Mouse (Mus musculus) midbrain, embryonic 12.5 days (tissue): ENCODE data around the gene Pbld2. TPM values are rescaled to one million over a fixed set of nuclear protein-coding genes. Genes with fewer than 3 reads are reported as not detected.

ENCODE experiments used
- ATAC-seq: fragments of 200-750 bp; cut with Nextera tagmentation; 2 replicates; pipeline ENCODE4 v1.8.0; 2017; ENCODE audit warnings: low read depth, moderate TSS enrichment, moderate library complexity; ENCODE audit not compliant: low FRiP score
- H3K27ac ChIP-seq: fragments of 300-500 bp; sonication (generic); replicated peaks from 2 replicates; pipeline ENCODE4 v1.5.1; 2016; ENCODE audit warnings: mild to moderate bottlenecking
- H3K27me3 ChIP-seq: fragments of 300-500 bp; sonication (generic); 2 replicates; pipeline ENCODE4 v1.6.1; 2016; ENCODE audit warnings: mild to moderate bottlenecking
- H3K36me3 ChIP-seq: fragments of 300-500 bp; sonication (generic); 2 replicates; pipeline ENCODE4 v1.6.1; 2016
- H3K4me1 ChIP-seq: fragments of 300-500 bp; sonication (generic); 2 replicates; pipeline ENCODE4 v1.6.1; 2016
- H3K4me2 ChIP-seq: fragments of 300-500 bp; sonication (generic); replicated peaks from 2 replicates; pipeline ENCODE4 v1.6.1; 2016; ENCODE audit warnings: mild to moderate bottlenecking, moderate library complexity
- H3K4me3 ChIP-seq: fragments of 300-500 bp; sonication (generic); 2 replicates; pipeline ENCODE4 v1.5.1; 2016; ENCODE audit warnings: mild to moderate bottlenecking
- H3K9ac ChIP-seq: fragments of 300-500 bp; sonication (generic); replicated peaks from 2 replicates; pipeline ENCODE4 v1.6.1; 2016; ENCODE audit warnings: mild to moderate bottlenecking, moderate library complexity
- H3K9me3 ChIP-seq: fragments of 300-500 bp; sonication (generic); 2 replicates; pipeline ENCODE4 v1.6.1; 2016; ENCODE audit warnings: mild to moderate bottlenecking
- WGBS: fragments of 180-500 bp; shearing (Covaris S2); methylation state at CpG from one replicate; pipeline ENCODE4 v1.1.7; 2016; 5-methylcytosine and 5-hydroxymethylcytosine counted together
- polyA plus RNA-seq: library from polyadenylated mRNA; unstranded; fragments of >200 nt; fragmentation: Nextera tagmentation; extraction: Ambion mirVana; gene quantifications from 2 replicates; pipeline ENCODE4 v1.2.1, GENCODE M21; 2016

Gene Pbld2
- polyA plus RNA-seq, result 1.0 and 1.2 TPM in 2 replicates

- Histone ChIP-seq H3K4me1 (peaks cover 61% of the 10 kb centered on the region), H3K9ac (peak within 1 kb of the TSS; percentile 98), H3K4me3 (peak within 1 kb of the TSS; percentile 81), H3K27ac (peak within 1 kb of the TSS; percentile 100), H3K27me3 (no peaks in the 10 kb centered on the region), H3K9me3 (no peaks in the 10 kb centered on the region), H3K36me3 (no peaks in the 10 kb centered on the region), H3K4me2 (peak within 1 kb of the TSS; percentile 73)
- under 1% methylated on average over 60 of the region's 69 CpGs for WGBS
- ATAC-seq, result peak; percentile 93
These were observed at the start of gene Pbld2, which contains the start of gene Hnrnph3 for GRCm38 (mm10) chr10:63023749-63024579. Pbld2 (plus strand) TSS chr10:63024315. Hnrnph3 (minus strand) TSS chr10:63024217.

GRCm38 (mm10) chr10:62979667-62980038 is 44.5 kb upstream of the Pbld2 start:
- Histone ChIP-seq H3K36me3 (peaks cover 27% of the 10 kb centered on the region), H3K4me3 (peak overlapping the region; percentile 97), H3K9me3 (no peaks in the 10 kb centered on the region), H3K4me1 (peaks cover 8% of the 10 kb centered on the region), H3K4me2 (peak overlapping the region; percentile 63), H3K9ac (peak overlapping the region; percentile 95), H3K27me3 (peaks cover 9% of the 10 kb centered on the region; the same call in 1 of the 2 replicates), H3K27ac (peak overlapping the region; percentile 86)
- peak; percentile 3; the same call in 1 of the 2 replicates for ATAC-seq
- WGBS, result 8% methylated on average over 10 of the region's 10 CpGs

DNA sequence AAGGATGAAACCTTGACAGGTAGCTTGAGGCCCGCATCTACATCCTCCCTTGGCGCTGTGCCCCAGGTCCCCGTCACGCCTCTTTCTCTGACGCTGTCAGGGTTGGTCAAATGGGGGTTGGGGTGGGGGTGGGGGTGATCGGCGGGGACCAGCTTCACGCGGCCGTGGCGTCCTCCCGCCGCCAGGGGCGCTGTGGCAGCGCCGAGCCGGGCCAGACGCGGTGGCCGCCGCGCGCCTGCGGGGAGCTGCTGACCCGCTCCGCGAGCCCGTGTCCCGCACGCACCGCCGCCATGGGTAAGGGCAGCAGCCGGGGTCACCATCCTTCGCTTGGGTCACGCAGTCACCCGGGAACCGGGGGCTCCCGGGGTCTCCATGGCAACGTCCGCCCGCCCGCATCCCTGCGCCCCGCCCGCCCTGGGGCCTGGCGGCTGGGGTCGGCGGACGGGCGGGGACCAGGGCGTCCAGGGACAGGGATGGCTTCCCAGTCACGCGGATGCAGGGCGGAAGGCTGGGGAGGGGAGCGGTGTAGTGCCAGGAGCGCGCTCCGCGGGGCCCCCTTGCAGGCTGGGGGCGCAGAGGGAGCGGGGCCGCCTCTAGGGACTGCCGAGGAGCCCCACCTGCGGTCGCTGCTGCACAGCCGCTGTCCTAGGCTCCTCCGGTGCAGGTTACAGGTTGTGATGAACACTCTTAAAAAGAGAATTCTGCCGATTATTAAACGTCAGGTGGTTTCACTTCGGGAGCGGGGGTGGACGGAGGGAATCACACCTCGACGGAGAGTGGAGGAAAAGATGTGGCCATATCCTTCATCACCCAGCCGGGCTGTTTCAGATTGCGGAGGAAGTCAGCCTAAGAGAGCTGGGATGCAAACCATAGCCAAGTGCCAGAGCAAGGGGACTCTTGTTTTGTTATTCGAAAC is 43.8 kb upstream of the Pbld2 start, which contains the start of gene Rufy2:
Gene Rufy2 (plus strand): TSS at position 185 of the 916 bp plus-strand sequence.
- peak within 1 kb of the TSS; percentile 86 for H3K27ac ChIP-seq
- peak within 1 kb of the TSS; percentile 97 for H3K4me3 ChIP-seq
- peak within 1 kb of the TSS; percentile 63 for H3K4me2 ChIP-seq
- H3K27me3 ChIP-seq, result peaks cover 9% of the 10 kb centered on the region; the same call in 1 of the 2 replicates
- 2% methylated on average over 65 of the region's 77 CpGs for WGBS
- peak; percentile 95 for ATAC-seq
- H3K36me3 ChIP-seq, result peaks cover 32% of the 10 kb centered on the region
- no peaks in the 10 kb centered on the region for H3K9me3 ChIP-seq
- peak within 1 kb of the TSS; percentile 95 for H3K9ac ChIP-seq
- H3K4me1 ChIP-seq, result peaks cover 8% of the 10 kb centered on the region

GRCm38 (mm10) chr10:62984072-62984471 is 40.0 kb upstream of the Pbld2 start:
- Histone ChIP-seq H3K9ac (no peak overlapping the region), H3K27ac (no peak overlapping the region), H3K4me1 (peaks cover 8% of the 10 kb centered on the region), H3K36me3 (peaks cover 49% of the 10 kb centered on the region), H3K27me3 (peaks cover 2% of the 10 kb centered on the region; the same call in 1 of the 2 replicates), H3K4me2 (no peak overlapping the region), H3K9me3 (no peaks in the 10 kb centered on the region), H3K4me3 (no peak overlapping the region)
- ATAC-seq, result no peak
- WGBS, result 94% methylated on average over 11 of the region's 11 CpGs

DNA sequence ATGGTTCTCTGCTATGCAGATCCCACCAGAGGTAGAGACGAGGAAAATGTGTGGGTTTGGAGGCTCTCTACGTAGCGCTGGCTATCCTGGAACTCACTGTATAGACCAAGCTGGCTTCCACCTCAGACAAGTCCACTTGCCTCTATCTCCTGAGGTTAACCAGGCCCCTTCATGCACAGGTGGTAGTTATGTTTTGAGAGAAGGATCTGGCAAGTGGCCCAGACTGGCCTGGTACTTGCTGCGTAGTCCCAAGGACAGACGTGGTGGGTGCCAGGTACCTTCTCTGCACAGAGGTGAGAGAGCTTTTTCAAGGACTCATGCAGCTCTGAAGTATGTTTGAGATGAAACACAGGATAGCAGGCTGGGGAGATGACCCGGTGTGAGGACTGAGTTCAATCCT is 39.6 kb upstream of the Pbld2 start:
- Histone ChIP-seq H3K4me2 (no peak overlapping the region), H3K4me3 (no peak overlapping the region), H3K36me3 (peaks cover 53% of the 10 kb centered on the region), H3K27me3 (no peaks in the 10 kb centered on the region), H3K4me1 (peaks cover 7% of the 10 kb centered on the region), H3K27ac (no peak overlapping the region), H3K9me3 (no peaks in the 10 kb centered on the region), H3K9ac (no peak overlapping the region)
- WGBS, result 93% methylated on average over 6 of the region's 6 CpGs
- no peak for ATAC-seq

GRCm38 (mm10) chr10:62987341-62987740 is 36.8 kb upstream of the Pbld2 start:
- ATAC-seq, result no peak
- H3K4me3 ChIP-seq, result no peak overlapping the region
- H3K27me3 ChIP-seq, result no peaks in the 10 kb centered on the region
- no peak overlapping the region for H3K27ac ChIP-seq
- H3K4me1 ChIP-seq, result no peaks in the 10 kb centered on the region
- H3K36me3 ChIP-seq, result peaks cover 76% of the 10 kb centered on the region
- H3K9ac ChIP-seq, result no peak overlapping the region
- H3K4me2 ChIP-seq, result no peak overlapping the region
- H3K9me3 ChIP-seq, result no peaks in the 10 kb centered on the region
- 25% methylated on average over 3 of the region's 3 CpGs for WGBS

DNA sequence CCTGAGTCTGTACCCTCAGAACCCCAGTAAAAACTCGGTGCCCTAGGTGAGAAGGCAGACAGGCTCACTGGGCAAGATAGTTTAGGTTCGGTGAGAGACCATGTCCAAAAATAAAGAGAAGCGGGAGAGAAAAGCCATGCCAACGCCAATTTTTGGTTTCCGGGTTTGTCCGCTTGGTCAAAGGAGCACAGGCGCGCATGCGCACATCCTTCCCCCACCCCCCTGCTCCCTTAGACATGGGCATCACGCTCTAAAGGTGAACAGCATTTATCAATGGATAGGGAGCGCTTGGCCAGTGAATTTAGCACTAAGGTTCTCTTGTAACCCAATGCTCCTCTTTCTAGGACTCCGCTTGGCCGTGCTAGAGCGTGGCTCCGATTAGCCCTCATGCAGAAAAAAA is 33.5 kb upstream of the Pbld2 start:
- 95% methylated on average over 15 of the region's 15 CpGs for WGBS

GRCm38 (mm10) chr10:62993991-62994390 is 30.1 kb upstream of the Pbld2 start:
- H3K4me3 ChIP-seq, result no peak overlapping the region
- H3K36me3 ChIP-seq, result peaks cover 92% of the 10 kb centered on the region
- no peak for ATAC-seq
- WGBS, result 91% methylated on average over 4 of the region's 9 CpGs
- H3K4me1 ChIP-seq, result no peaks in the 10 kb centered on the region
- H3K9ac ChIP-seq, result no peak overlapping the region
- H3K27me3 ChIP-seq, result no peaks in the 10 kb centered on the region
- no peaks in the 10 kb centered on the region for H3K9me3 ChIP-seq
- H3K27ac ChIP-seq, result no peak overlapping the region
- no peak overlapping the region for H3K4me2 ChIP-seq

More for the DNA sequence above, 33.5 kb upstream of the Pbld2 start:
- H3K36me3 ChIP-seq, result peaks cover 77% of the 10 kb centered on the region
- no peak overlapping the region for H3K27ac ChIP-seq
- H3K9me3 ChIP-seq, result no peaks in the 10 kb centered on the region
- no peaks in the 10 kb centered on the region for H3K27me3 ChIP-seq
- no peaks in the 10 kb centered on the region for H3K4me1 ChIP-seq
- H3K9ac ChIP-seq, result no peak overlapping the region
- ATAC-seq, result no peak
- H3K4me3 ChIP-seq, result no peak overlapping the region
- no peak overlapping the region for H3K4me2 ChIP-seq

- 61% methylated on average over 9 of the region's 9 CpGs for WGBS
- Histone ChIP-seq H3K4me1 (no peaks in the 10 kb centered on the region), H3K27ac (no peak overlapping the region), H3K4me2 (no peak overlapping the region), H3K4me3 (no peak overlapping the region), H3K36me3 (peaks cover 91% of the 10 kb centered on the region), H3K27me3 (no peaks in the 10 kb centered on the region), H3K9ac (no peak overlapping the region), H3K9me3 (no peaks in the 10 kb centered on the region)
- ATAC-seq, result no peak
These were observed 23.5 kb upstream of the Pbld2 start for GRCm38 (mm10) chr10:63000584-63000983.

GRCm38 (mm10) chr10:63003252-63003651 is 20.9 kb upstream of the Pbld2 start:
- Histone ChIP-seq H3K4me2 (no peak overlapping the region), H3K4me3 (no peak overlapping the region), H3K27me3 (no peaks in the 10 kb centered on the region), H3K27ac (no peak overlapping the region), H3K36me3 (peaks cover 93% of the 10 kb centered on the region), H3K9ac (no peak overlapping the region), H3K4me1 (no peaks in the 10 kb centered on the region), H3K9me3 (no peaks in the 10 kb centered on the region)
- 84% methylated on average over 9 of the region's 9 CpGs for WGBS
- ATAC-seq, result no peak

DNA sequence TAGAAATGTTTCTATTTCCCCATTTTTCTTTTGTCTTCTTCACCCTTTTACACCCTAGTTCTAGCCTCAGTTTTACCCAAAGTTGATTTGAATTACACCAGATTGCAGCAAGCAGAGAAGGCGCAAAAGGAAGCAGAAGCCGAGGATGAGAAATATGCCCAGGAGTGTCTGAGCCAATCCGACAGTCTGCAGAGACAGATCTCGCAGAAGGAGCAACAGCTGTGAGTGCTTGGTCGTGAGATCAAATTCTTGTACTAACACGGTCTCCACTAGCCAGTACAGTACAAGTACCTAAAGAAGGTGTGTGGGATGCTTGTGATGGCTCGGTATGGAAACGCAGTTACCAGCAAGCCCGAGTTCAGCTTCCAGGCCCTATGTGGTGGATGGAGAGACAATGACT is 19.6 kb upstream of the Pbld2 start:
- no peaks in the 10 kb centered on the region for H3K27me3 ChIP-seq
- H3K9ac ChIP-seq, result no peak overlapping the region
- ATAC-seq, result no peak
- no peak overlapping the region for H3K27ac ChIP-seq
- H3K36me3 ChIP-seq, result peaks cover 90% of the 10 kb centered on the region
- no peaks in the 10 kb centered on the region for H3K4me1 ChIP-seq
- WGBS, result 91% methylated on average over 9 of the region's 9 CpGs
- no peaks in the 10 kb centered on the region for H3K9me3 ChIP-seq
- H3K4me3 ChIP-seq, result no peak overlapping the region
- H3K4me2 ChIP-seq, result no peak overlapping the region

GRCm38 (mm10) chr10:63008193-63008592 is 15.9 kb upstream of the Pbld2 start:
- Histone ChIP-seq H3K4me1 (no peaks in the 10 kb centered on the region), H3K9me3 (no peaks in the 10 kb centered on the region), H3K36me3 (peaks cover 90% of the 10 kb centered on the region), H3K9ac (no peak overlapping the region), H3K4me2 (no peak overlapping the region), H3K27ac (no peak overlapping the region), H3K4me3 (no peak overlapping the region), H3K27me3 (no peaks in the 10 kb centered on the region)
- ATAC-seq, result no peak
- 72% methylated on average over 3 of the region's 3 CpGs for WGBS
